Mouse (Mus musculus) cerebellum, adult 11 months (tissue): ENCODE measurements around the gene Amhr2.

Source experiments
- DNase-seq: peaks from one replicate; pipeline ENCODE4 v3.0.0; 2022

The Amhr2 gene

DNA sequence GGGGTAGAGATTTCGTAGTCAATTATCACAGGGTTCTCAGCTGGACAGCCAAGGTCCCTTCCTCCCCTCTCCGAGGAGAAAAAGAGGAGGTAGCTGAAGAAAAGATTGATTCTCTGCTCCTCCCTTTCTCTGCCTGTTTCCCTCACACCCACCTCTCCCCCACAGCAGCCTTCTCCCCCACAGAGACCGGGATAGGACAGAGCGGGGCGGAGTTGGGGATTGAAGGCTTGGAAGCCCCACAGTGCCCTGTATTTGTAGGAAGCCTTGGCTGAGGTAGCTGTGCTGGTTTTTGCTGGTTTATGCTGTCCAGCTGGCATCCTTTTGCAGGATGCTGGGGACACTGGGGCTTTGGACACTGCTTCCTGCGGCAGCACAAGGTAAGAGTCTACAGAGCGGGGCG, at the start of gene Amhr2:
TSS of gene Amhr2 (plus strand) at position 222 of the 400 bp plus-strand sequence.
- no peak for DNase-seq

DNA sequence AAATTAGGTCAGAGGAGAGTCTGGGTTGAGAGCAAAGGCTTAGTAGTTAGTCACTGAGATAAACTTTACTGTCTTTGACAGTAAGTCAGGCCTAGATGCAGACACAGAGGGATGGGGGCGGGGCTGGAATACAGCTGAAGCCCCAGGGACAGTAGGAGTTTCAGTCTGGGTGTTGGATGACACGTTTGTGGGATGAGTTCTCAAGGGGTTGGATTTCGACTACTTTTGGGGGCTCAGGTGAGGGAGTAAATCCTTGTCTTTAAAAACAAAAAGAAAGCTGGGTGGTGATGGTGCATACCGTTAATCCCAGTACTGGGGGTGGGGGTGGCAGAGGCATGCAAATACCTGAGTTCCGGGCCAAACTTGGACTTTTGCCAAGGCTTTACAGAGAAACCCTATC, 46.5 kb upstream of the Amhr2 start:
- DNase-seq = no peak

DNA sequence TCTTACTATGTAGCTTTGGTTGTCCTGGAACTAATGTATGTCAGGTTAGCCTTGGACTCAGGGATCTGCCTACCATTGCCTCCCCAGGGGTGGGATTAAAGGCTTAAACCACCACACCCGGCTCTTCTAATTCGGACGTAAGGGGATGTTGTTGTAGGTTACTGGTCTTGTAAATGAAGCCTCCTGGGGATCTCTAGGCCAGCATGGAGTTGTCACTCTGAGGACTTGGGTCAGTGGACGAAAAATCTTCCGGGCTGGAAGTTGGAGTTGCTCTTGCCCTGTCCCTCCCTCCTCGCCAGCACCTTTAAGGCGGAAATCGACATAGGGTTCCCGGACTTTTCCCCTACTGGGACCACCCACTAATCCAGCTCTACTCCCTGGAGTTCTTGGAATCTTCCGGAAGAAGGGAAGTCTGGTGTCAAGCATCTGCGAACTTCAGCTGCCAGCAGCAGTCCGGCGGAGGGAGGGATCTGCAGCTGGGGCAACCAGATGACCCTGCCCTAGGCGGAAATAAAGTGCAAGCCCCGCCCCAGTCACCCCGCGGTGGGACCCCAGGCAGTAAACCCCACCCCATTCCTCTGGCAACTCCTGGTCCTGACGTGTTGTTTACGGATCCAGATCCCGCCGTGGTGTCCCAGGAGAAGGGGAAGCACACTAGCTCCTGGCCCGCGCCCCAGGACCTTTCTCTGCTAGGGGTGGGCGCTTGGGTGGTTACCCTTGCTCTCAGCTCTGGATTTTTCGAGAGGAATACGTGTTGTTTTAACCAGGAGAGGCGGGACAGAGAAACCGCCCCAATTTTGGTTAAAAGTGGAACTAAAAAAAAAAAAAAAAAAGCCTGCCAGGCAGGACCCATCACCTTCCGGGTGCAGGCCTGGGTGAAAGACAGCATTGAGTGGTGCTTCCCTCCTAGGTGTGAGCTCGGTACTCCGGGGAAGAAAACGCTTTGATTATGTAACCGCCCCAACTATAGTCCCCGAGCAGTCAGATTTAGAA, 45.6 kb upstream of the Amhr2 start:
- DNase-seq = peak; percentile 52

DNA sequence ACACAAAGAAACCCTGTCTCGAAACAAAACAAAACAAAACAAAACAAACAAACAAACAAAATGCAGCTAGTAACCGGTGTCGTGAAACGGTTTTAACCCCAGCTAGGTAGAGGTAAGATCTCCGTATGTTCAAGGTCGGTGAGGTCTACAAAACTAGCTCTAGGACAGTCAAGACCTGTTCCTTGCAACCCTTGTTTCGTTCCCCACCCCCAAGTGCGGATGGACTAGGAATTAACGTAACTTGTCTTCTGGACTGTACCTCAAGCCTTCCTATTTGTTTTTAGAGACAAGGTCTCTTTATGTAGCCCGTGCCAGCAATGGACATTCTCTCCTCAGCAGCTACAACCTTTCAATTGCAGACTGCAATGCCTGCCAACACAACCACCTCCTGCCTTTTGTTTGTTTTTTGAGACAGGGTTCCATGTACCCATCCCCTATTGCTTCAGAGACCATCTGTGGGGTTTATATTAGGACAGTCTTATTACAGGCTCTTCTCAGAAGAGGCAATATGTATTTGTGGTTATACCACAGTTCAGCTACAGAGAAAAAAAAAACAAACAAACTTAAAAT, 44.6 kb upstream of the Amhr2 start:
- no peak for DNase-seq

DNA sequence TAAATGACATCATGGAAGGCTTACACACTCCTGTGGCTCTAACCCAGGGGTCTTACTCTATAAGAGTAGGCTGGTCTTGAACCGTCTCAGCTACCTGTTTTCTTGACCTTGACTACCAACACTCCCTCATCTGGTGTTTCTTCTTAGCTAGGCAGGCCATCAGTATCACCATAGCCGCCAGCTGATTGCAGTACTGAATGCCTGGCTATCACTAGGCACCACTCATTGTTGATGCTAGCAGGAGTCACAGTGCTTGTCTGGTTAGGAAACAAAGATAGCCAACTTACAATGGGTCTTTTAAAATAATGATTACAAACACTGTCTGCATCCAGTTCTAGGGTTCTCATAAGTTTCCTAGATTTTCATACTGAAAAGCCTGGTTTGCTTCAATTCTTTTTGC, 43.9 kb upstream of the Amhr2 start:
- DNase-seq = no peak

DNA sequence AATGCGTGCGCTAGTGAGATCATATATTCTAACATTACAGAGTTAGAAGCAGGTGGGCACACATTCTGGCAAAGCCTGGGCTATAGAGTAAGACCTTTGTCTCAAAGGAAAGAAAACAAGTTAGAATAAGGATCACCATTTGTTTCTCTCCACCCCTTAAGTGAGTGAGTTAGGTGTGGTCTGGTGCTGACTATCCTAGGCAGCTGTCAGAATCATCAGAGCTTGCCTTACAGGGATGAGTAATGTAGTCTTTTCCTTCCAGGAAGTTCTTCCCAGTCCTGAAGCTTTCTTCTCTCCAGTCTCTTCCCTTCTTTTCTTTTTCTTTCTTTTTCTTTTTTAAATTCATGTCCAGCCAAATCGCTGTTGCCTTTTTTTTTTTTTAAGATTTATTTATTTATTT, 43.0 kb upstream of the Amhr2 start:
- no peak for DNase-seq

DNA sequence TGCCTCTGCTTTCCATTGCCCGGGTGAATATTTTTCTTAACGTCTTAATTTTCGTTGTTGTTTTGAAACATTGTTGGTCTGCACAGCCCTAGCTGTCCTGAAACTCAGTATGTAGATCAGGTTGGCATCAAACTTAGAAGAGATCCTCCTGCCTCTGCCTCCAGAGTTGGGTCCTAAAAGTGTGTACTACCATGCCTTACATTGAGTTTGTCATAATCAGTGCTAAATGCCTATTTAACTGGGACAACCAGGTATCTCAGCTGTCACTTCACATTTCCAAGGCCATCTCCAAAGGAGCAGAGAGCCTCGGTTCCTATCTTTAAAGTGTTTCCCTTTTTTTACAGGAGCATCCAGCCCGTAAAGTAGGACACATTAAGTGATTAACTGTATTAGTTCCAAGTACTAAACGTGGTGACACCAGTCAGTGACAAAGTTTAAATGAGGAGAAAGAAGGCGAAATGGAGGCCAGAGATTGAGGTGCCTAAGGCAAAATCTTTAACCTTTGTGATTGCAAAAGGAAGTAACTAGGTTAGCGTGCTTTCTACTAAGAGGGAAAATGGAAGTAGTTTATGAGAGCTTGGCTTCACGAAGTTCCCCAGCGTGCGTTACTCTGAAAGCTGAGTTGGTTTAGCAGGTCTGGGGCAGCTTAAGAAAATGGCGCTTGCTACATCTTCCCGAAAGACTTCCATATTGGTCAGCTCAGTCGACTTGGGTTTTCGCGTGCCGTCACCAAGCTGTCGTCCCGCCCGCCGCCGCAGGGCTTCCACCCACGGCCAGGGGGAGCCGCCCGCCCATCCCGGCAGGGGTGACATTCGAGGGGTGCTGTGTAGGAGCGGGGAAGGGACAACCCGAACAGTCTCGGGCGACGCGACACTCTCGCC, 40.3 kb upstream of the Amhr2 start:
- peak; percentile 14 for DNase-seq

DNA sequence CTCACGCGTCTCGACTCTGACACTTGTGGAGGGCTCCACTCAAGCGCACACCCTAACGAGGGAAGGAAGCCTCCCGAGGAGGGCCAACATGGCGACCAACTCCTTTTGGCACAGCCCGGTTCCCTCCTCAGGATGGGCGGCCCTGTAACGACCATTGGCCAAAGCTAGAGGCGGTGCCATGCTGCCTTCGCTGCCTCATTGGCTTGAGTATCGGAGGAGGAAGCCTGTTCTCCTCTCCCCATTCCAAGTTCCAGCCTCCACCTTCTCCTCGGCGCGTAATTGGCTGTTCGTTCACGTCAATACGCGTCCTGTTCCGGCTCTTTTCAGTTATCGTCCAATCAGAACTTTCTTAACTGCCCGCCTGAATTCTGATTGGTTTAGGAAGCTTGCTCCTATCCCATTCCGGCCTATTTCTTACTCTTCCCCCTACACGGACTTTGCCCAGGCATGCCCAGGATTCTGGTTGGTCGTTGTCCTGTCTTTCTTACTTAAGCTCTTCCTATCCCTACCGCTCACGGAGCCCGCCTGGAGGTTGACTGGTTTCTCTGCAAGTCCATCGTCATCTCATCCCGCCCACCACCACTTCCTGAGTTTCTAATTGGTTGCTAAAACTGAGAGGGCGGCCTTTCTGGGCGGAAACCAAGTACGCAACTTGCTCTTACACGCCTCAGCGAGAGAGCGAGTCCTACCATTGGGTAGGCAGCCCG, 39.5 kb upstream of the Amhr2 start, which contains the start of gene Sp1:
TSS of gene Sp1 (plus strand) at position 655 of the 707 bp plus-strand sequence.
- DNase-seq = peak; percentile 99

DNA sequence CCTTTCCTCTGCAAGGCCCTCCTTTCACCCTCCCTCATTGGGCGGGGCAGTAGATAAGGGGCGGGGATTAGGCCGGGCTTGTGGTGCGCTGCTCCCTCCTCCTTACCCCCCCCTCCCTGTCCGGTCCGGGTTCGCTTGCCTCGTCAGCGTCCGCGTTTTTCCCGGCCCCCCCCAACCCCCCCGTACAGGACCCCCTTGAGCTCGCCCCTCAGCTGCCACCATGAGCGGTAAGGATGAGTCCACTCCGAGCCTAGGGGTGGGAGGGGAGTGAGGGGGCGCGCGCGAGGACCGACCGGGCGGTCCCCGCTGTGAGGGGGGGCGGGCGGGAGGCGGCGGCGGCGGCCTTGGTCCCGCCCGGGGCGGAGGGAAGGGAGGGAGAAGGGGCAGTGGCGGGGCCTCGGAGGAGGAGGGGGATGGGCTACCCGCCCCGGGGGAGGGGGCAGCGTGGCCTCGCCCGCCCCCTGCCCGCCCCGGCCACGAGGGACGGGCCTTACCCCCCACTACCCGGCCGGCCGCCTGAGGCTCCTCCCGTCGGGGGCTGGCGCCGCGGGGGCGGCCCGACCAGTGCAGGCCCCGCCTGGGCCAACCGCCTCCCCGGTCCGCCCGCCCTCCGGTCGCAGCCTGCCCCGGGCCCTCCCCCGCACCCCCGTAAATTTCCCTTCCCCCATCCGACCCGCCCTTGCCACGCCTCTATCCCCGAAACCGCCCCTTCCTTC, 38.8 kb upstream of the Amhr2 start:
- peak; percentile 69 for DNase-seq

DNA sequence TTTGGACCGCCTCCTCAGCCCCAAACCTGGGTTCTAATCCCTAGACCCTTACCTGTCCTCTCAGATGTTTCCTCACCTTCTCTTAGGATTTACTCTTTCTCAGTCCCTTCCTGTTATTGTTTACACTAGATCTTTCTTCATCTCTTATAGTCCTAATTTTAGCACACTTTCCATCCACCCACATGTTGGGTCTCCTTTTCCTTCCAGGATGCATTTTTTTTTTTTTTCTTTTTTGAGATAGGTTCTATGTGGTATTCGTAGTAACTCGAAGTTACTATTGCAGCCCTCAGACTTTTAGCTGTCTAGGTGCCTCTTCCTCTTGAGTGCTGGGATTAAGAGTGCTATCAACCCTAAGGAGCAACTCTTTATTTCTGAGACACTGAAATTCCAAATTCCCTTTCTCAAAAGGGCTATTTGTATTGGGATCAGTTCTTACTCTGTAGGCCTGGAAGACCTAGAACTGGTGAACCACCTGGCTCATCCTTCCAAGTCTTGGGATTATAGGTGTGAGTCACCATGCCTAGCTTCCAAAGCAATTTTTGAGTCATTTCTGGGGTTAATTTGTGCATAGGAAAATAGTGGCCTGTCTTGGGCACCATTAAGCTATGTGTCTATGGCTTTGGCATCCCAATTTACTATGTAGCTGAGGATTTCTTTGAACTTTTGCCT, 38.1 kb upstream of the Amhr2 start:
- DNase-seq = no peak

DNA sequence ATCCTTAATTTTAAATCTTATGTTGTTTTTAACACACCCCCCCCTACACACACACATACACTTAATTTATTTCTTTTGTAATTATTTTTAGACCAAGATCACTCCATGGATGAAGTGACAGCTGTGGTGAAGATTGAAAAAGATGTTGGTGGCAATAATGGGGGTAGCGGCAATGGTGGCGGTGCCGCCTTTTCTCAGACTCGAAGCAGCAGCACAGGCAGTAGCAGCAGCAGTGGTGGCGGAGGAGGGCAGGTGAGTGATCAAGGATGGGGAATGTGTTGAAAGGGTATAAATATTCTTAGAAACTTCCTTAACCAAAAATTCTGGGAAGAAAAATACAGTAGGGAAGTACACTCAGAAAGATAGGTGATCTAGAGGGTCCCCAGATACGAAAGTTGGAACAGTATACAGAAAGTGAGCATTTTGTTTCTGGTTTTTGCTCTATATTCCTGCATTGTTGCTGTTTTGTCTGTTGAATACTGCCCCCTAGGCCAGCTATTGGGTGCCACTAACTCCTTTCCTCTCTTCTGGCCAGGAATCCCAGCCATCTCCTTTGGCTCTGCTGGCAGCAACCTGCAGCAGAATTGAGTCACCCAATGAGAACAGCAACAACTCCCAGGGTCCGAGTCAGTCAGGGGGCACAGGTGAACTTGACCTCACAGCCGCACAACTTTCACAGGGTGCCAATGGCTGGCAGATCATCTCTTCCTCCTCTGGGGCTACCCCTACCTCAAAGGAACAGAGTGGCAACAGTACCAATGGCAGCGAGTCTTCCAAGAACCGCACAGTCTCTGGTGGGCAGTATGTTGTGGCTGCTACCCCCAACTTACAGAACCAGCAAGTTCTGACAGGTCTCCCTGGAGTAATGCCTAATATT, 37.2 kb upstream of the Amhr2 start:
- DNase-seq = no peak

DNA sequence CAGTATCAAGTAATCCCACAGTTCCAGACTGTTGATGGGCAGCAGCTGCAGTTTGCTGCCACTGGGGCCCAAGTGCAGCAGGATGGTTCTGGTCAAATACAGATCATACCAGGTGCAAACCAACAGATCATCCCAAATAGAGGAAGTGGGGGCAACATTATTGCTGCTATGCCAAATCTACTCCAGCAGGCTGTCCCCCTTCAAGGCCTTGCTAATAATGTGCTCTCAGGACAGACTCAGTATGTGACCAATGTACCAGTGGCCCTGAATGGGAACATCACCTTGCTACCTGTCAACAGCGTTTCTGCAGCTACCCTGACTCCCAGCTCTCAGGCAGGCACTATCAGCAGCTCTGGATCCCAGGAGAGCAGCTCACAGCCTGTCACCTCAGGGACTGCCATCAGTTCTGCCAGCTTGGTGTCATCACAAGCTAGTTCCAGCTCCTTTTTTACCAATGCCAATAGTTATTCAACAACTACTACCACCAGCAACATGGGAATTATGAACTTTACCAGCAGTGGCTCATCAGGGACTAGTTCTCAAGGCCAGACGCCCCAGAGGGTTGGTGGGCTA, 36.5 kb upstream of the Amhr2 start:
- no peak for DNase-seq

DNA sequence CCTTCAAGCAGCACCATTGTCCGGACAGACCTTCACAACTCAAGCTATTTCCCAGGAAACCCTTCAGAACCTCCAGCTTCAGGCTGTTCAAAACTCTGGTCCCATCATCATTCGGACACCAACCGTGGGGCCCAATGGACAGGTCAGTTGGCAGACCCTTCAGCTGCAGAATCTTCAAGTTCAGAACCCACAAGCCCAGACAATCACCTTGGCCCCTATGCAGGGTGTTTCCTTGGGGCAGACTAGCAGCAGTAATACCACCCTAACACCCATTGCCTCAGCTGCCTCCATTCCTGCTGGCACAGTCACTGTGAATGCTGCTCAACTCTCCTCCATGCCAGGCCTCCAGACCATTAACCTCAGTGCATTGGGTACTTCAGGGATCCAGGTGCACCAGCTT, 35.9 kb upstream of the Amhr2 start:
- DNase-seq = no peak

DNA sequence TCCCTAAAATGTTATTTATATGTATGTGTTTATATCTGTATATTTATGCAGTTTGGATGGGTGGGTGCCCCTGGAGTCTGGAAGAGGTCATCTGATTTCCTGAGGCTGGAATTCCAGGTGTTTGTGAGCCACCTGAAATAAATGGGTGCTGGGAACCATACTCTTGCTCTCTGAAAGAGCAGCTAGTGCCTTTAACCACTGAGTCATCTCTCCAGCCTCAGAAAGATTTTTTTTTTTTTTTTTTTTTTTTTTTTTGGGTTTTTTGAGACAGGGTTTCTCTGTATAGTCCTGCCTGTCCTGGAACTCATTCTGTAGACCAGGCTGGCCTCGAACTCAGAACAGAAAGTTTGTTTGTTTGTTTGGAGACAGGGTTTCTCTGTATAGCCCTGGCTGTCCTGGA, 34.1 kb upstream of the Amhr2 start:
- DNase-seq = no peak

DNA sequence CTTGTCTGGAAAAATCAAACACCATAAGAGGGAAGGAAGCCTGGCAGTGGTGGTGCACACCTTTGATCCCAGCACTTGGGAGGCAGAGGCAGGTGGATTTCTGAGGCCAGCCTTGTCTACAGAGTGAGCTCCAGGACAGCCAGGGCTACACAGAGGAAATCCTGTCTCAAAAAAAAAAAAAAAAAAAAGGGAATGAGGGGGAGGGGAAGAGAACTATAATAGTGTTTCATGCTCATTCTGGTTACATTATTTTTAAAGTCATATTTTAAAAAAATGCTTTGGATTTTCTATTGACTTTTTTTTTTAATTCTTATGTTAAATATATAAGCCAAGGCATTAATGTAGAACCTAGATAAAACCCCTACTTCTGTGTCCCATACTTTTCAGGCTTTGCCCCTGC, 31.5 kb upstream of the Amhr2 start:
- no peak for DNase-seq

DNA sequence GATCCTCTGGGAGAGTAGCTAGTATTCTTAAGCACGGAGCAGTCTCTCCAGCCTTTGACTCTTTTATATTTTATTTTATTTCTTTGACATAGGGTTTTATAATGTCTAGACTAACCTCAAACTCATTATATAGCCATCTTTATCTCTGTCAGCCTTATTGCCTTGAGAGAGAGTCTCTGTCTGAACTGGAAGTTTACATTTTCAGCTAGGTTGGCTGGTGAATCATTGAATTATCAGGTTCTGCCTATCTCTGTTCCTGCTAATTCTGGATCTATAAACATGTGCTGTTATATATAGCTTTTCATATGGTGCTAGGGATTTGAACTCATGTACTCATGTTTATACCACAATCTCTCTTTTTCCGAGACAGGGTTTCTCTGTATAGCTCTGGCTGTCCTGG, 27.6 kb upstream of the Amhr2 start:
- no peak for DNase-seq

DNA sequence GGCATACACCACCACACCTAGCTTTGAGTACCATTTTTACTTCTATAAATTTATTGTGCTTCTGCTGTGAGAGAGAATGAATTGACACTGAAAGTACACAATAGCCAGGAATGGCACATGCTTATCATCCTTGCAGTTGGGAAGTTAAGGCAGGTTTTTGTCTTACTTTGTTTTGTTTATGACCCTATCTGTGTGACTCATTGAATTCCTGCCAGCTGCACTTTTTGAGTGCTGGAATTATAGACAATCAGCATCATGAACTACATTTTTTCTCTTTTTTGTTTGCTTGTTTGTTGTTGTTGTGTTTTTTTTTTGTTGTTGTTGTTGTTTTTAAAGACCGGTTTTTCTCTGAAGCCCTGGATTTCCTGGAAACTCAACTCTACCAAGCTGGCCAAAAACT, 24.2 kb upstream of the Amhr2 start:
- DNase-seq = no peak

DNA sequence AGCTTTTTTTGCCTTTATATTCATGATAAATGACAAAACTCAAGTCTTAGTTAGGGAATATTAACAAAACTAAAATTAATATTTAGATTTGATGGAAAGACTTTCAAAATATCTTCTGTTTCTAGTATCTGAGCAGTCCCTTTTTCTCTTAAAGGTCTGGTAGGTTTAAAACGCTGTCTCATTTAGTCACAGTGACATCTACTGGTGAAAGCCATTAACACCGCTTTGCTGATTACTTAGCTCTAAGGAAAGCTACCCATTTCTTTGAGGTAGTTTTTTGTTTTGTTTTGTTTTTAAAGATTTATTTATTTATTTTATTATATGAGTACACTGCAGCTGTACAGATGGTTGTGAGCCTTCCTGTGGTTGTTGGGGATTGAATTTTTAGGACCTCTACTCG, 23.7 kb upstream of the Amhr2 start:
- DNase-seq = no peak

DNA sequence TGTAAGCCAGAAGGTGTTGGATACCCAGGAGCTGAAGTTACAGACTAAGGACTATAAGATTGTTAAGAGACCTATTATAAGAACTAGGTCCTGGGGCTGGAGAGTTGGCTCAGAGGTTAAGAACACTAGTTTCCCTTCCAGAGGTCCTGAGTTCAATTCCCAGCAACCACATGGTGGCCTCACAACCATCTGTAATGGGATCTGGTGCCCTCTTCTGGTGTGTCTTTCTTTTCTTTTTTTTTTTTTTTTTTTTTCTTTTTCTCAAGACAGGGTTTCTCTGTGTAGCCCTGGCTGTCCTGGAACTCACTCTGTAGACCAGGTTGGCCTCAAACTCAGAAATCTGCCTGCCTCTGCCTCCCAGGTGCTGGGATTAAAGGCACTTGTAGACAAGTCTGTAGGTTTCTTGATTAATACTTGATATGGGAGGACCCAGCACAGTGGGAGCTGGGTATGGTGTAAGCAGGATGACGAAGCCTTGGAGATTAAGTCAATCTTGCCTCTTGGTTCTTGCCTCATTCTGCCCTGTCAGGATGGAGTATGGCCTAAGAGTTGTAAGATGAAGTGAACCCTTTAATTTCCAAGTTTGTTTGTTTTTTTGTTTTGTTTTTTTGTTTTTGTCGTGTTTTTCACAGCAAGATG, 21.4 kb upstream of the Amhr2 start:
- DNase-seq = no peak

DNA sequence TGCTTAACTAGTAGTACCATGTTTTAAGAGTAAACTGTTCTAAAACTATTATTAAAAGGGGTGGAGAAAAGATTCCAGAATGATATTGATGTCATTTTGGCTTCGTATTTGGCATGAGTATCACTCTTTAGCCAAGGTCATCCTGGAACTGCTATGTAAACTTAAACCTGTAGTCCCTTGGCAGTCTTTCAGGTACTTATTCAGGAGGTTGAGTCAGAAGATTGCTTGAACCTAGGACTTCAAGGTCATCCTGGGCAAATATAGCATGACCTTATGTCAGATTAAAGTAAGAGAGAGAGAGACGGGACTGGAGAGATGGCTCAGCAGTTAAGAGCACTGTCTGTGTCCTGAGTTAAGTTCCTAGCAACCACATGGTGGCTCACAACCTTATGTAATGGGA, 20.5 kb upstream of the Amhr2 start:
- no peak for DNase-seq
